Mouse (Mus musculus): ENCODE measurements around the gene Dctn2. TPM values are rescaled to one million over a fixed set of nuclear protein-coding genes. Genes with fewer than 3 reads are reported as not detected.

The Dctn2 gene
- polyA plus RNA-seq, 1 experiment from 2014 or later: 69.5 TPM

DNA sequence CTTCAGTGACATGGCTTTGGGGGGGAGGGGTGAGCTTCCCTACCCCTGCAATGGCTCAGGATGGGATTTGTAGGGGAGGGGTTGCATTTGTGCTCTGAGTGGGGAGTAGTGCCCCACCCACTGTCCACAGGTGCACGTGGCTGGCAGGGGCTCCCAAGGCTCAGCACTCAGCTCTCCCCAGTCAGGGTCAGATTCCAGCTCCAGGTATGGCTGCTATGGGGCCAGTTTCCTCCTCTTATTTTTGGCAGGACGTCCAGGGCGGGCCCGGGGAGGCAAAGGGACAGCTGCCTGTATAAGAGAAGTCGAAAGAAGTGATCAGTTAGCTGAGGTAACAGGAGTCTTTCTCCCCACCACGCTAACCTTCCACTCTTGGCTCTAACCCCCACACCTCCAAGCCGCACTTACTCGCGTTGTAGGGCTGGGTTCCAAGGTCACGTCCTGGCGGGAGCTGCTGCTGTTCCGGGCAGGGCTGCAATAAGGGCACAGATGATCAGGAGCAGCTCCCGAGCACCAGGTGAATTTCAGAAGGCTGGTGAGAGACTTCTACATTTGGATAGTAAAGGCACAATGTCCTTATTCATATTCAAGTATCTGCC lies 16.6 kb downstream of the Dctn2 start:
- Histone ChIP-seq H3K27ac (replicated peaks) (no peak overlapping the region), H3K9me3 (replicated peaks) (no peaks in the 10 kb centered on the region), H3K36me3 (replicated peaks) (peaks cover 97% of the 10 kb centered on the region), H3K4me2 (no peak overlapping the region), H3K4me1 (replicated peaks) (peaks cover 37% of the 10 kb centered on the region), H3K27me3 (no peaks in the 10 kb centered on the region), H3K9ac (no peak overlapping the region), H3K4me3 (replicated peaks) (no peak overlapping the region)
- ATAC-seq (ENCODE audit: insufficient read depth): no peak
- 81% methylated on average over 13 of the region's 13 CpGs for WGBS (ENCODE audit: insufficient replicate concordance)

DNA sequence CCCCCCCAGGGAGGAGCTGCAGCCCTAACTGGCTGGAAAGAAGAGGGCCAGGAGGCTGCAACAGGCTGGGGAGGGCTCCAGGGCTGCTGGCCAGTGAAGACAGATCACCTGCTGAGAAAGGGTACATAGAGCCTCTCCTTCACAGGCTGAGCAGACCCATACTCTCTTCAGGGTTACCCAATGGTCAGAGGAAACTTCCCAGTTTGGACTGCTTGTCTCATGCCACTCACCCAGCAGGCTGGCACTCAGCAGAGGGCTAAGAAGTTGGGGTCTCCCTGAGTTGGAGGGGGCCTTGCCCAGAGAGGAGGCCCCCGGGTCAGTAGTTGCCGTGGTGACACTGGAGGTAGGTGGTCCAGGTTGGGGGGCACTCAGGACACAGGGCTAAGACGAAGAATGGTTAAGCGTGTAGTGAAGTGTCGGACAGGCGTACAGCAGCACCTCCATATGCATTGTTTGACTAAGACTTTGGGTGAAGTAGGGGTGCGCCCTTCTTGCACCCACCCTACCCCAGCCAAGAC lies 18.0 kb downstream of the Dctn2 start:
- Histone ChIP-seq H3K4me3 (replicated peaks) (no peak overlapping the region), H3K27ac (replicated peaks) (no peak overlapping the region), H3K9ac (no peak overlapping the region), H3K4me1 (replicated peaks) (peaks cover 41% of the 10 kb centered on the region), H3K9me3 (replicated peaks) (no peaks in the 10 kb centered on the region), H3K36me3 (replicated peaks) (peaks cover 83% of the 10 kb centered on the region), H3K27me3 (no peaks in the 10 kb centered on the region), H3K4me2 (no peak overlapping the region)
- no peak for ATAC-seq (ENCODE audit: insufficient read depth)
- 93% methylated on average over 7 of the region's 7 CpGs for WGBS (ENCODE audit: insufficient replicate concordance)

DNA sequence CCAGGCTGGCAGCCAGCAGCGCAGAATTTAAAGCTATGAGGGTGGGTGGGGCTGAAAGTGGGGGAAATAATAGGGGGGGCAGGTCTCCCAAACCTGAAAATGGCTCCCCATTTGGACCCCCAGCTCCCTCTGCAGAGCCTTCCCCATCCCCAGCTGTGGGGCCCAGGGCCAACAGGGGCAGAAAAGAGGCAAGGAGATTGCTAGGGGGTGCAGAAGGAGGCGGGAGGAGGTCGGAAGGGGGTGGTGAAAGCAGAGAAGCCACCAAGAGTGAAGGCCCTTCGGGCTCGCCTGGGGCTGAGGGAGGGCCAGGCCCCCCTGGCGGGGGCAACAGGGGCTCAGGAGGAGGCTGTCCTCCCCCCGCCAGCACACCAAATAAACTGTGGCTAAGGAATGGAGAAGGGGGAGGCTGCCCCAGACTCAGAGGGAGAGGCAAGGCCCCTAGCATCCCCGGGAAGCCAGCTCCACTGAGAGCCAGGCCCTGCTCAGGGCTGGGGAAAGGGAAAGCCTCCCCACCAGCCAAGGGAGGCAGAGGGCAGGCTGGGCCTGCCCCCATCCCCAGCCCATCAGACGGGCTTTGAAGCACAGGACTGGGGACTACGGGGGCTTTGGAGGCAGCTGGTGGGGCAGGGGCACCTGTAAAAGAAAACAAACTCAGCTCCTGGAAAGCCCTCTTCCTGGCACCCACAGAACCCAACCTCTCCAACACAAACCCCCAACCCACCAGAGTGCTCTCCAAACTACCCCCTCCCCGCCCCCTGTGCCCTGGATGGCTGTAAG lies 18.7 kb downstream of the Dctn2 start:
- peaks cover 47% of the 10 kb centered on the region for H3K4me1 ChIP-seq (replicated peaks)
- peaks cover 75% of the 10 kb centered on the region for H3K36me3 ChIP-seq (replicated peaks)
- H3K4me3 ChIP-seq (replicated peaks): no peak overlapping the region
- H3K4me2 ChIP-seq: no peak overlapping the region
- 79% methylated on average over 11 of the region's 11 CpGs for WGBS (ENCODE audit: insufficient replicate concordance)
- ATAC-seq (ENCODE audit: insufficient read depth): no peak
- H3K9me3 ChIP-seq (replicated peaks): no peaks in the 10 kb centered on the region
- no peaks in the 10 kb centered on the region for H3K27me3 ChIP-seq
- H3K27ac ChIP-seq (replicated peaks): no peak overlapping the region
- H3K9ac ChIP-seq: no peak overlapping the region

DNA sequence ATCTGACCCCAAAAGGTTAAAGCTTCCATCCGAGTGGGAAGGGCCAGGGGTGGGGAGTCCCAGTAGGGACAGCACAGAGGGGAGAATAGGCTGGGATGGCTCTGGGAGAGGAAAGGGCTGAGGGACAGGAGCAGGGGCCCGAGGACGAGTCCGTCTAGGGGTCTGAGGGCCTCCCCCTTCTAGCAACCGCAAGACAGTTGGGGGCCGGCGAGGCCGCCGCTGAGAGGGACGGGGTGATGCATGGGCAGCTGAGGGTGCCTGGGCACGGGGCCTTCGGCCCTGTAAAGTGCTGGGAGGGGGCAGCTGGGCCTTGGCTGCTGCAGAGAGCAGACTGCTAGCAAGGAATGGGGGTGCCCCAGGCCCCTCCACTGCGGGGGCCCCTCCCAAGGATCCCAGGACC lies 19.5 kb downstream of the Dctn2 start:
- peaks cover 68% of the 10 kb centered on the region for H3K36me3 ChIP-seq (replicated peaks)
- no peaks in the 10 kb centered on the region for H3K27me3 ChIP-seq
- H3K9ac ChIP-seq: no peak overlapping the region
- H3K4me3 ChIP-seq (replicated peaks): no peak overlapping the region
- peaks cover 47% of the 10 kb centered on the region for H3K4me1 ChIP-seq (replicated peaks)
- no peak overlapping the region for H3K27ac ChIP-seq (replicated peaks)
- H3K9me3 ChIP-seq (replicated peaks): no peaks in the 10 kb centered on the region
- no peak for ATAC-seq (ENCODE audit: insufficient read depth)
- H3K4me2 ChIP-seq: no peak overlapping the region
- 88% methylated on average over 13 of the region's 13 CpGs for WGBS (ENCODE audit: insufficient replicate concordance)

DNA sequence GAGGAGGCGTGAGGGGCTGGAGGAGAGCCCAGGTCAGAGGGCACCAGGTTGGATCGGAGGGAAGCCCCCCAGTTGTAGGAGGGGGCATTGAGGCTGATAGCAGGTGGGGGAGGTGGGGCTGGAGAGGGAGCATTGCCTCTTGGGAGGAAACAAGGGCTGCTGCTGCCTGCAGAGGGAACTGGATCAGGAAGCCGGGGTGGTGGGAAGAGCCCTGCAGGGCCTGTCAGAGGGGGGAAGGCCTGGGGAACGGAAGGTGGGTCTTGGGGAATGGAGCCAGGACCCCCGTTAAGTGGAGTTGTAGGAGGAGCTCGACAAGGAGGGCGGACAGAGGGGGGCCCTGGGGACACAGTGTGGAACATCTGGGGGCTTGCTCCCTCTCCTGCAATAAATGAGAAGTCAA lies 20.0 kb downstream of the Dctn2 start:
- H3K4me2 ChIP-seq: peak overlapping the region; percentile 84; the same call in 1 of the 2 replicates

DNA sequence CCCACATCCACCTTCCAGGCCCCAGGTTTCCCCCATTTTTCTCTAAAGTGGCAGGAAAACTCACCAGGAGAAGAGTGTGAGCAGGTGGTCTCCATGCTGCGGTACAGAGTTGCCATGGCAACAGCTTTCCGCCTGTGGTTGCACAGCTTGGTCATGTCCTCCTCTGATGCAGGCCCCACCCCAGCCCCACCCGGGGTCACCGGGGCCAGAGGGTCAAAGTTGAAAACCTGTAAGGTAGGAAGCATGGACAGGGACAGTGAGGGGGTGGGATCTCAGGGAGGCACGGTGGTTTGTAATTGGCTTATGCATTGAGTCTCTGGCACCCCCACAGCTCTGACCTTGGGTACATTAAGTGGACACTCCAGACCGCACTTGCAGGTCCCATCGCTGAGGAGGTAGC lies 20.6 kb downstream of the Dctn2 start:
- ATAC-seq (ENCODE audit: insufficient read depth): no peak
- WGBS (ENCODE audit: insufficient replicate concordance): 60% methylated on average over 7 of the region's 7 CpGs
- peak overlapping the region; percentile 83; the same call in 1 of the 2 replicates for H3K4me3 ChIP-seq (replicated peaks)

More for the DNA sequence above, 20.0 kb downstream of the Dctn2 start:
- Histone ChIP-seq H3K9me3 (replicated peaks) (no peaks in the 10 kb centered on the region), H3K36me3 (replicated peaks) (peaks cover 62% of the 10 kb centered on the region), H3K4me3 (replicated peaks) (no peak overlapping the region), H3K27me3 (no peaks in the 10 kb centered on the region), H3K9ac (no peak overlapping the region; the same call in 1 of the 2 replicates), H3K27ac (replicated peaks) (peak overlapping the region; percentile 30; the same call in 1 of the 2 replicates), H3K4me1 (replicated peaks) (peaks cover 47% of the 10 kb centered on the region)
- 73% methylated on average over 7 of the region's 7 CpGs for WGBS (ENCODE audit: insufficient replicate concordance)
- ATAC-seq (ENCODE audit: insufficient read depth): no peak

DNA sequence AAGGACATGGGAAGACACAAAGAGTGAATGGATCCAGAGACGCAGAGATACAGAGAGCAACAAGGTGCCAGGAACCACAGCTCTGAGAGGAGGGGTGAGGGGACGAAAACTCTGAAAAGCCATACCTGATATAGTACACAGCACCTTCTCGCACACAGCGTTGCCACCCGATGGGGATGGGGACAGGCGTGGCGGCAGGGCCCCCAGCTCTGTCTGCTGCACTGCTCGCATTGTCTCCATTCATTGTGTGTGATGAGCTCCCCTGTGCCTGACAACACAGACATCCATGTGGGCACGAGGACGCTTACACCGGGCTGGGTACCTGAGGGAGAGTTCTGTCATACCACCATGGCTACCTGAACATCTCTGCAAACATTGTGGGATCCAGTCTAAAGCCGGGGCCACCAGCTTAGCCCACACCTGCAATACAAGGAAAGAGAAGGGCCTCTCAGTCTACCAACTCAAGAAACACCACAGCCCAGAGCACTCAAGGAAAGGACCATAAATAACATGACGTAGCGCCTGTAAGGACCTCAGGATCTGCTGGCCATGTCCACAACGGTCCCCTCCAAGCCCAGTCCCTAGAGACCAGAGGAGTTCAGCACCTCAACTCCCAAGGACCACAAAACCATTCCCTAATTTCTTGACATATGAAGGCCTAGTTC lies 21.2 kb downstream of the Dctn2 start:
- Histone ChIP-seq H3K4me2 (peak overlapping the region; percentile 84), H3K4me3 (replicated peaks) (peak overlapping the region; percentile 83), H3K27me3 (no peaks in the 10 kb centered on the region), H3K9ac (peak overlapping the region; percentile 85), H3K27ac (replicated peaks) (peak overlapping the region; percentile 98), H3K36me3 (replicated peaks) (peaks cover 51% of the 10 kb centered on the region), H3K9me3 (replicated peaks) (no peaks in the 10 kb centered on the region), H3K4me1 (replicated peaks) (peaks cover 58% of the 10 kb centered on the region)
- 64% methylated on average over 15 of the region's 15 CpGs for WGBS (ENCODE audit: insufficient replicate concordance)
- ATAC-seq (ENCODE audit: insufficient read depth): no peak

More for the DNA sequence above, 20.6 kb downstream of the Dctn2 start:
- H3K27me3 ChIP-seq: no peaks in the 10 kb centered on the region
- H3K4me2 ChIP-seq: peak overlapping the region; percentile 84
- H3K36me3 ChIP-seq (replicated peaks): peaks cover 57% of the 10 kb centered on the region
- no peak overlapping the region; the same call in 1 of the 2 replicates for H3K9ac ChIP-seq
- H3K4me1 ChIP-seq (replicated peaks): peaks cover 51% of the 10 kb centered on the region
- H3K27ac ChIP-seq (replicated peaks): peak overlapping the region; percentile 98
- no peaks in the 10 kb centered on the region for H3K9me3 ChIP-seq (replicated peaks)

DNA sequence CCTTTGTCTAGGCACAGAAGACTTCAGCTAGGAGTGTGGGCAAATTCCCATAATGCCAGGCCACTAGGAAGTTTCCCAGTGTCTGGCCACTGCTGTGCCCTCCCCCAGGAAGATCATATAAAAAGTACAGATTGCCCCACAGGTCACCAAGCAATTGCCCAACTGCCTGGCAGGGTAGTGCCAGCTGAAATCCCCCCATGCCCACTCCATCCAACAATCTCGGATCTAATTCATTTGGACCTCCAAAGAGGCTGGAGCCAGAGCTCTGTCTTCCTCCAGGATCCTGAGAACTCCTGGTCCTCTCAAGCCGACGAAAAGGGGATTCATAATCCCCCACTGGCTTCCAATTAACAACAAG lies 21.7 kb downstream of the Dctn2 start:
- peak overlapping the region; percentile 85 for H3K9ac ChIP-seq
- H3K4me3 ChIP-seq (replicated peaks): peak overlapping the region; percentile 83
- no peaks in the 10 kb centered on the region for H3K9me3 ChIP-seq (replicated peaks)
- peaks cover 58% of the 10 kb centered on the region for H3K4me1 ChIP-seq (replicated peaks)
- peak overlapping the region; percentile 84 for H3K4me2 ChIP-seq
- H3K27ac ChIP-seq (replicated peaks): peak overlapping the region; percentile 98
- H3K27me3 ChIP-seq: no peaks in the 10 kb centered on the region
- peaks cover 50% of the 10 kb centered on the region for H3K36me3 ChIP-seq (replicated peaks)
- ATAC-seq (ENCODE audit: insufficient read depth): no peak
- WGBS (ENCODE audit: insufficient replicate concordance): 0% methylated on average over 3 of the region's 3 CpGs

DNA sequence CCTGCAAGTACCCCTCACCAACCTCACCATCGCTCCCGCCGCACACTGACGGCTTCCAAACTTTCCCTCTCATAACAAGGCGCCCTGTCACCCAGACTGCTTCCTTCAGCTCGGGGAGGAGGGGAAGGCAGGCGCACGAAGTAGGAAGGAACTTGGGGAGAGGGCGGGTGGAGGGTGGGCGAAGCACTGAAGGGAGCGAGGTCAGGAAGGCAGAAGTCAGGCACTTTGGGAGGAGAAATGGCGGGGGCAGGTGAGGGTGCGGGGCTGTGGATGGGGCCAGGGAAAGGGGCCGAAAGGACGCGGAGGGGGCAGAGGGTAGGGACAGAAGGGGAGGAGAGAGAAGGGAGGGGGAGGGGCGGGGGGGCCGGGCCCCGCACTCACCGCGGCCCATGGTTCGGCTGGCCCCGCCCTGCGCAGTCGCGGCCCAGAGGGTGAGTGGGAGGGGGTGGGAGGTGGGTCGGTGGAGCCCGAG lies 22.2 kb downstream of the Dctn2 start:
- Histone ChIP-seq H3K27ac (replicated peaks) (peak overlapping the region; percentile 98), H3K9me3 (replicated peaks) (no peaks in the 10 kb centered on the region), H3K4me2 (peak overlapping the region; percentile 84), H3K4me3 (replicated peaks) (peak overlapping the region; percentile 83), H3K4me1 (replicated peaks) (peaks cover 60% of the 10 kb centered on the region), H3K36me3 (replicated peaks) (peaks cover 50% of the 10 kb centered on the region), H3K9ac (peak overlapping the region; percentile 85), H3K27me3 (no peaks in the 10 kb centered on the region)
- peak; percentile 1 for ATAC-seq (ENCODE audit: insufficient read depth)
- 0% methylated on average over 24 of the region's 28 CpGs for WGBS (ENCODE audit: insufficient replicate concordance)

DNA sequence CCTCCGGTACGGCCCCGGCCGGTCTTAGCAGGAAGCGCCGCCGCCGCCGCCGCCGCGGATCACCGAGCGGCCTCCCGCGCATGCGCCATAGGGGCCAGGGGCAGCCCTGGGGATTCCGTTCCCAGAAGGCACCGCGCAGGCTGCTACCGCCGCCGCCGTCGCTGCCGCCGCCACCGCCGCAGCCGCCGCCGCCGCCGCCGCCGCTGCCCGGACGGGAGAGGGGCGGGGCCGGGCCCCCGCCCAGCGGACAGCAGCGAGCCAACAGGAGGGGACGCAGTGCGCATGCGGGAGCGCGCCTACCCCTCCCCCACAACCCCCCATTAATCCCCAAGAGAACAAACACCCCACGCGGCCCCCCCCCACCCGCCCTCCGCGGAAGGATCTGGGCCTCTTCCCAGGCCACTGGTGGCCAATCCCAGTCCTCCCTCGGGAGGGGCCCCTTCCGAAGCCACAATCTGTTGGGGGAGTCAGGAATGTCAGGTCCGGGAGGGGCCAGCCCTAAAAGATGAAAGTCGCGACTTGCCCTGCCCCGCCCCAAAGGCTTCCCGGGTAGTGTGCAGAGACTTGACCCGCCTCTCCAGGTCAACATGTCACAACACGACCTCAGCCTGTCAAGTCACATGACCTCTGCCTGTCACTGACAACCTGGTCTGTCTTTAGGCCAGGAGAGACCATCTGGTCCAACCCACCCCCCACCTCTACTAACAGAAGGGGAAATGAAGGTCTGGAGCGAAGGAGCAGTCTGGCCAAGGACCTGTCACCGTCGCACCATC lies 22.8 kb downstream of the Dctn2 start, which contains the start of gene Mbd6:
TSS of gene Mbd6 (minus strand) at position 219 of the 773 bp plus-strand sequence.
- Histone ChIP-seq H3K9me3 (replicated peaks) (no peaks in the 10 kb centered on the region), H3K36me3 (replicated peaks) (peaks cover 50% of the 10 kb centered on the region), H3K4me2 (peak within 1 kb of the TSS; percentile 84), H3K4me1 (replicated peaks) (peaks cover 66% of the 10 kb centered on the region), H3K27ac (replicated peaks) (peak within 1 kb of the TSS; percentile 98), H3K9ac (peak within 1 kb of the TSS; percentile 85), H3K27me3 (no peaks in the 10 kb centered on the region), H3K4me3 (replicated peaks) (peak within 1 kb of the TSS; percentile 83)
- ATAC-seq (ENCODE audit: insufficient read depth): peak; percentile 49
- WGBS (ENCODE audit: insufficient replicate concordance): under 1% methylated on average over 43 of the region's 65 CpGs
